10 mouse cellular contexts compared by ENCODE assay signal in genomic region chr15:101293025-101293621, GRCm38 (mm10). TPM values are rescaled to one million over a fixed set of nuclear protein-coding genes. Genes with fewer than 3 reads are reported as not detected.
DNase-seq lines count a peak whose midpoint lies in the region; ATAC-seq and TF ChIP-seq lines count a peak whose summit lies in the region.
"Had no signal": no experiment of that assay in that cellular context is flagged by ENCODE, and none has a peak within 500 bp of the region (broad histone marks: within the 10 kb centered on the region; RNA-seq: fewer than 3 reads in every experiment).

Gene 6030408B16Rik, plus strand, starts transcription at chr15:101293212.

- peaks cover 35% of the 10 kb centered on the region for H3K36me3 ChIP-seq in embryonic facial prominence, embryonic 15.5 days
- H3K36me3 ChIP-seq in lung, postnatal 0 days (ENCODE audit: insufficient read depth, low read length): peaks cover 21% of the 10 kb centered on the region

- intact Hi-C loops in gastrocnemius, postnatal 14 days (cut with DNase I; ENCODE audit: low total_unique reads): no loop called here

- H3K9ac ChIP-seq in embryonic facial prominence, embryonic 15.5 days: no peak within 1 kb of the TSS
- H3K9ac ChIP-seq in lung, postnatal 0 days (replicated peaks; ENCODE audit: low read depth): peak within 1 kb of the TSS; percentile 44

- no peak for TF ChIP-seq EP300 in lung, postnatal 0 days (IDR thresholded peaks at IDR 0.05)

- H3K27me3 ChIP-seq in embryonic facial prominence, embryonic 15.5 days: no peaks in the 10 kb centered on the region
- no peaks in the 10 kb centered on the region for H3K27me3 ChIP-seq in lung, postnatal 0 days (replicated peaks; ENCODE audit: insufficient read depth, low read length)

- peak; percentile 15 for DNase-seq in adrenal gland, postnatal 10 days
- no peak for DNase-seq in adrenal gland, postnatal 4 days (ENCODE audit: low spot score in 2 of 2)
- DNase-seq in layer of hippocampus, adult 2 months (ENCODE audit: low spot score in 2 of 2): no peak
- DNase-seq in layer of hippocampus, adult 8-10 months (ENCODE audit: low spot score in 2 of 2): no peak
- peak; percentile 72 for DNase-seq in lung, postnatal 0 days (ENCODE audit: low spot score)
- no peak for DNase-seq in gastrocnemius, postnatal 14 days
- no peak for DNase-seq in ovary, adult 18-20 months (ENCODE audit: low spot score)
- DNase-seq: cerebellum, adult 2 months; layer of hippocampus, postnatal 36 days had no signal

- no peak for ATAC-seq in embryonic facial prominence, embryonic 15.5 days (ENCODE audit: insufficient number of reproducible peaks, low FRiP score, low TSS enrichment, low read depth)
- peak; percentile 51 for ATAC-seq in lung, postnatal 0 days

- no peak within 1 kb of the TSS; the same call in 1 of the 2 replicates for H3K4me2 ChIP-seq in embryonic facial prominence, embryonic 15.5 days (replicated peaks)
- peak within 1 kb of the TSS; percentile 44 for H3K4me2 ChIP-seq in lung, postnatal 0 days (replicated peaks; ENCODE audit: low read depth, low read length)

- peaks cover 23% of the 10 kb centered on the region for H3K4me1 ChIP-seq in embryonic facial prominence, embryonic 15.5 days
- H3K4me1 ChIP-seq in lung, postnatal 0 days (ENCODE audit: insufficient read depth, low read depth, low read length): no peaks in the 10 kb centered on the region

- no peak within 1 kb of the TSS for H3K4me3 ChIP-seq in layer of hippocampus, adult 2 months
- no peak within 1 kb of the TSS for H3K4me3 ChIP-seq in embryonic facial prominence, embryonic 15.5 days (replicated peaks)
- H3K4me3 ChIP-seq in lung, postnatal 0 days (ENCODE audit: low read depth, low read length): peak within 1 kb of the TSS; percentile 33

- no peak for TF ChIP-seq CTCF in layer of hippocampus, adult 2 months (conservative IDR thresholded peaks at IDR 0.05)
- TF ChIP-seq CTCF in lung, postnatal 0 days (IDR thresholded peaks at IDR 0.05): no peak

- 42% methylated on average over 18 of the region's 18 CpGs for WGBS in embryonic facial prominence, embryonic 15.5 days
- 36% methylated on average over 18 of the region's 18 CpGs for WGBS in lung, postnatal 0 days

- H3K9me3 ChIP-seq in embryonic facial prominence, embryonic 15.5 days (replicated peaks): no peaks in the 10 kb centered on the region
- H3K9me3 ChIP-seq in lung, postnatal 0 days (ENCODE audit: low read length): no peaks in the 10 kb centered on the region

- peak within 1 kb of the TSS; percentile 6; the same call in 1 of the 2 replicates for H3K27ac ChIP-seq in layer of hippocampus, adult 2 months
- H3K27ac ChIP-seq in embryonic facial prominence, embryonic 15.5 days (replicated peaks): 0 out of 2 replicates have a peak within 1 kb of the TSS, but pooled peaks have one; percentile 17
- peak within 1 kb of the TSS; percentile 87 for H3K27ac ChIP-seq in lung, postnatal 0 days (ENCODE audit: low read length)

RNA-seq across cellular contexts. Expression of gene 6030408B16Rik, which starts in this region (rescaled TPM):
- total RNA-seq in adrenal gland, postnatal 10 days (2021): 1 to 10 TPM; 1.0 to 2.4 TPM
- 1 to 10 TPM; 2.6 to 3.4 TPM for total RNA-seq in adrenal gland, postnatal 4 days (2021)
- under 1 TPM in 1 of 2 experiments, not detected in 1; 0.54 TPM for total RNA-seq in layer of hippocampus, adult 2 months (2021)
- total RNA-seq in layer of hippocampus, adult 8-10 months (2022): under 1 TPM in 3 of 4 experiments, not detected in 1; 0.26 to 0.55 (median 0.54) TPM
- 1.3 and 1.5 TPM in 2 replicates for polyA plus RNA-seq in embryonic facial prominence, embryonic 15.5 days (2015; fragmentation: Nextera tagmentation; extraction: Ambion mirVana)
- 74.9 and 82.4 TPM in 2 replicates for polyA plus RNA-seq in lung, postnatal 0 days (2015; fragmentation: Nextera tagmentation; extraction: Ambion mirVana)
- under 1 TPM; 0.22 to 0.29 TPM for total RNA-seq in gastrocnemius, postnatal 14 days (2021)

Comparison
In these comparisons a context has a peak if more than half of its experiments do, and no peak if none do; other contexts are left out.
1. RNA of gene 6030408B16Rik (polyA plus RNA-seq): 74.9 to 82.4 TPM in lung, postnatal 0 days; 1.3 to 1.5 TPM in embryonic facial prominence, embryonic 15.5 days; every median in the first group is over 10 times any median in the second.
2. DNase-seq: peak in adrenal gland, postnatal 10 days (single experiment) and lung, postnatal 0 days (single experiment); none in adrenal gland, postnatal 4 days (0 of 2), layer of hippocampus, adult 2 months (0 of 2), layer of hippocampus, adult 8-10 months (0 of 2), gastrocnemius, postnatal 14 days (single experiment) and ovary, adult 18-20 months (single experiment).
3. H3K27ac ChIP-seq: peak in every context shown above with its lines; median percentile 87 in lung, postnatal 0 days; 17 in embryonic facial prominence, embryonic 15.5 days; 6 in layer of hippocampus, adult 2 months.